Mouse (Mus musculus) cerebellum, adult 9-10 months (tissue): ENCODE data around the gene Lhx1.

ENCODE experiments used
- DNase-seq: peaks from one replicate; pipeline ENCODE4 v3.0.0; 2022

The Lhx1 gene

GRCm38 (mm10) chr11:84524511-84525270, 644 bp downstream of the Lhx1 start:
- peak; percentile 74 for DNase-seq

GRCm38 (mm10) chr11:84523841-84524510, 1.4 kb downstream of the Lhx1 start:
- peak; percentile 69 for DNase-seq

GRCm38 (mm10) chr11:84523321-84523831, 2.0 kb downstream of the Lhx1 start:
- DNase-seq: peak; percentile 76

GRCm38 (mm10) chr11:84522577-84523320, 2.6 kb downstream of the Lhx1 start:
- DNase-seq: peak; percentile 88

GRCm38 (mm10) chr11:84521751-84522299, 3.5 kb downstream of the Lhx1 start:
- DNase-seq: peak; percentile 64

- no peak for DNase-seq
Measured at GRCm38 (mm10) chr11:84521071-84521390, 4.3 kb downstream of the Lhx1 start.

GRCm38 (mm10) chr11:84520269-84521070, 4.9 kb downstream of the Lhx1 start:
- no peak for DNase-seq

- peak; percentile 55 for DNase-seq
Measured at GRCm38 (mm10) chr11:84519576-84520268, 5.6 kb downstream of the Lhx1 start.

GRCm38 (mm10) chr11:84519036-84519435, 6.3 kb downstream of the Lhx1 start:
- no peak for DNase-seq

- DNase-seq: no peak
Measured at GRCm38 (mm10) chr11:84518261-84518660, 7.1 kb downstream of the Lhx1 start.

GRCm38 (mm10) chr11:84517431-84517830, 7.9 kb downstream of the Lhx1 start:
- no peak for DNase-seq

GRCm38 (mm10) chr11:84516501-84517240, 8.7 kb downstream of the Lhx1 start:
- DNase-seq: no peak

GRCm38 (mm10) chr11:84513171-84514116, 11.9 kb downstream of the Lhx1 start, which contains the start of gene Aatf:
TSS of gene Aatf (minus strand) at chr11:84513522.
- DNase-seq: peak; percentile 97

- peak; percentile 45 for DNase-seq
Measured at GRCm38 (mm10) chr11:84512031-84512430, 13.3 kb downstream of the Lhx1 start.

- no peak for DNase-seq
Measured at GRCm38 (mm10) chr11:84504296-84504695, 21.0 kb downstream of the Lhx1 start.

- peak; percentile 51 for DNase-seq
Measured at GRCm38 (mm10) chr11:84497944-84498343, 27.4 kb downstream of the Lhx1 start.

GRCm38 (mm10) chr11:84496901-84497300, 28.4 kb downstream of the Lhx1 start:
- DNase-seq: no peak

- DNase-seq: no peak
Measured at GRCm38 (mm10) chr11:84495774-84496173, 29.6 kb downstream of the Lhx1 start.

GRCm38 (mm10) chr11:84481661-84482060, 43.7 kb downstream of the Lhx1 start:
- no peak for DNase-seq

- DNase-seq: peak; percentile 13
Measured at GRCm38 (mm10) chr11:84480451-84480850, 44.9 kb downstream of the Lhx1 start.
